Mouse (Mus musculus): Measurements from ENCODE around the gene Rcsd1. TPM values are rescaled to one million over a fixed set of nuclear protein-coding genes. Genes with fewer than 3 reads are reported as not detected.

Gene Rcsd1
- polyA plus RNA-seq, 1 experiment from 2014 or later, result 113 TPM

DNA sequence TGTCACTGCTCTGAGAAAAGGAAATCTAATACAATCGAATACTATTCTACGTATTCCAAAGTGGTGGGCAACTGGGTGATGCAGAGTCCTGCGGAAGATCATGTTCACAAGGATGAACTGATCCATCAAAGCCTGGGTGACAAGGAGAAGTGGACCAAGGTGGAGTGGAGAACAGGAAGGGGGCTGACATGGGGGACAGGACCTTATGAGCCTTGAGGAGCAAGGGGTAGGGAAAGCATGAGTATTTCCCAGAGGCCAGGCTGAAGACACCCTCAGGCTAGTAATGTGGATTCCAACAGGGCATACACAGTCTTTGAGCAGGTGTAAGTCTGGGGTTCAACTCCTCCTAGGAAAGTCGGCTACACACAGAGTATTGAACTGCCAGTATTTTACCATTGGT is 6.9 kb upstream of the Rcsd1 start:
- H3K27me3 ChIP-seq (replicated peaks), result no peaks in the 10 kb centered on the region
- no peak for ATAC-seq (ENCODE audit: insufficient number of reproducible peaks, low FRiP score)
- no peak overlapping the region for H3K4me3 ChIP-seq
- no peak overlapping the region for H3K27ac ChIP-seq (ENCODE audit: poor library complexity, severe bottlenecking)
- peaks cover 29% of the 10 kb centered on the region for H3K4me1 ChIP-seq (replicated peaks)
- WGBS, result 85% methylated on average over 4 of the region's 4 CpGs
- no peaks in the 10 kb centered on the region for H3K36me3 ChIP-seq
- H3K9ac ChIP-seq, result no peak overlapping the region
- no peak overlapping the region for H3K4me2 ChIP-seq
- H3K9me3 ChIP-seq (replicated peaks), result no peaks in the 10 kb centered on the region

DNA sequence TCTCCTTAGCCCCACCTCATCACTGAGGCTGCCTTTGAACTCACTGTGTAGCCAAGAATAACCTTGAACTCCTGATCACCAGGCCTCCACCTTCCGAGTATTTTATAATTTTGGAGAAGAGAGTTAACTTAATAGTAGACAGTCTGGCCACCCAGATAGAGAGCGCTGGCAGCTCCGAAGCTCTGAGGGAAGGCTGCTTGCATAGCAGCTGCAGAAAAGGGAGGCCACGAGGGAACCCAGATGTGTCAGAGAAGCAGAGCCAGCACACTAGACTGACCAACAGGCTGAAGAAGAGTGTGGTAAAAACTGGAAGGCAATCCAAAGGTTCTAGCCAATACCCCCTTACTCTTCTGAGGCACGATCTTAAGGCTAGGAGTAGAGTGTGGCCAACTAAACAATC is 4.2 kb upstream of the Rcsd1 start:
- Histone ChIP-seq H3K9ac (no peak overlapping the region), H3K4me2 (no peak overlapping the region), H3K36me3 (no peaks in the 10 kb centered on the region), H3K27ac (ENCODE audit: poor library complexity, severe bottlenecking) (no peak overlapping the region), H3K4me3 (no peak overlapping the region), H3K4me1 (replicated peaks) (peaks cover 40% of the 10 kb centered on the region), H3K9me3 (replicated peaks) (no peaks in the 10 kb centered on the region), H3K27me3 (replicated peaks) (no peaks in the 10 kb centered on the region)
- WGBS, result 72% methylated on average over 5 of the region's 5 CpGs
- no peak for ATAC-seq (ENCODE audit: insufficient number of reproducible peaks, low FRiP score)

DNA sequence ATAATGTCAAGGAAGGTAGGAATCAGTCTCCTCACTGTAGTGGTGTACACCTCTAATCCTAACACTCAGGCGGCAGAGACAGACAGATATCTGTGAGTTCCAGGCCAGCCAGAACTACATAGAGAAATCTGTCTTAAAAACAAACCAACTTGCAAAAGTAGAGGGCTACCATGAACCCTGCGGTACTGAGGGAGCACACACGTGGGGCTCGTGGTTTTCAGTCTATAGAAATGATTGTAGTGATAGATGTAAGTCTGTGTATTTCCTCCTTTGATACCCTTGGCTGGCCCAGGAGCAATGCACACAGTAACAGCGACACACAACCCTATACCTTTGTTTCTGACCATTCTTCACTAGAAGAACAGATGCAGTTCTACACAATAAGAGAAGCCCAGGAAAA is 2.4 kb upstream of the Rcsd1 start:
- no peak for ATAC-seq (ENCODE audit: insufficient number of reproducible peaks, low FRiP score)
- Histone ChIP-seq H3K9ac (no peak overlapping the region), H3K27ac (ENCODE audit: poor library complexity, severe bottlenecking) (no peak overlapping the region), H3K4me1 (replicated peaks) (peaks cover 27% of the 10 kb centered on the region), H3K27me3 (replicated peaks) (no peaks in the 10 kb centered on the region), H3K4me3 (no peak overlapping the region), H3K36me3 (no peaks in the 10 kb centered on the region), H3K9me3 (replicated peaks) (no peaks in the 10 kb centered on the region), H3K4me2 (no peak overlapping the region)
- 81% methylated on average over 5 of the region's 5 CpGs for WGBS

DNA sequence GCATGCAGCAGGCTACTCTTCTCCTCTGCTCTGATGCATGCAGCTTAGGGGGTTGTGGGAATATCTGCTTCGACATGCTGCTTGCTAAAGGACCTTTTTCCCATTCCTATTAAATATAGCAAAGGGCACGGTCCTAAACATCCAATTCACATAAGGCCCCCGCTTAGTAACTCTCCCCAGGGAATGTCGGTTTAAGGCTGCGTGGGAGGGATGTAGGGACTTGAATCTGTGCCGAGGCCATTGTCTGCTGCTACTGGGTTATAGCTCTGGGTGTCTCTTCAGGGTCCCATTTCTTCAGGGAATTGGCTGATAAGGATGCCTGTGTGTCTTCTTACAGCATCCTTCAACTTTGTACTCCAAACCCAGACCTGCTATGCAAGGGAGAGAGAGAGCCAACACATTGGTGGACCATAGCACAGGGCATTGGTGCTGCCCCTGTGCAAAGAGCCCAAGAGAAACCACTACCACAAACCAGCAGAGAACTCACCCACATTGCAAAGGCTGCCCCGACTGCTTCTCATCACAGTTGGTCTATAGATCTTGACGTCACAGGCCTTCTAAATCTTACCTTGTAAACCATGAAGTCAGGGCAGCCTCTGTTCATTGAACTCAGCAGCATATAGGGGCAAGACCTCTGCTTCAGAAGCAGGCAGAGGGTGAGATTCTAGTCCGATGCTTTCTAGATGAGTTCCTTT is 724 bp downstream of the Rcsd1 start:
- Histone ChIP-seq H3K9me3 (replicated peaks) (no peaks in the 10 kb centered on the region), H3K36me3 (0 out of 2 replicates have a peak, but pooled peaks cover 4% of the 10 kb centered on the region), H3K4me1 (replicated peaks) (peaks cover 51% of the 10 kb centered on the region), H3K4me2 (peak overlapping the region; percentile 90), H3K27ac (ENCODE audit: poor library complexity, severe bottlenecking) (peak overlapping the region; percentile 97), H3K4me3 (peak overlapping the region; percentile 90), H3K27me3 (replicated peaks) (no peaks in the 10 kb centered on the region), H3K9ac (peak overlapping the region; percentile 97; the same call in 1 of the 2 replicates)
- whole genome bisulfite sequencing, result 22% methylated on average over 9 of the region's 9 CpGs
- no peak for ATAC-seq (ENCODE audit: insufficient number of reproducible peaks, low FRiP score)

DNA sequence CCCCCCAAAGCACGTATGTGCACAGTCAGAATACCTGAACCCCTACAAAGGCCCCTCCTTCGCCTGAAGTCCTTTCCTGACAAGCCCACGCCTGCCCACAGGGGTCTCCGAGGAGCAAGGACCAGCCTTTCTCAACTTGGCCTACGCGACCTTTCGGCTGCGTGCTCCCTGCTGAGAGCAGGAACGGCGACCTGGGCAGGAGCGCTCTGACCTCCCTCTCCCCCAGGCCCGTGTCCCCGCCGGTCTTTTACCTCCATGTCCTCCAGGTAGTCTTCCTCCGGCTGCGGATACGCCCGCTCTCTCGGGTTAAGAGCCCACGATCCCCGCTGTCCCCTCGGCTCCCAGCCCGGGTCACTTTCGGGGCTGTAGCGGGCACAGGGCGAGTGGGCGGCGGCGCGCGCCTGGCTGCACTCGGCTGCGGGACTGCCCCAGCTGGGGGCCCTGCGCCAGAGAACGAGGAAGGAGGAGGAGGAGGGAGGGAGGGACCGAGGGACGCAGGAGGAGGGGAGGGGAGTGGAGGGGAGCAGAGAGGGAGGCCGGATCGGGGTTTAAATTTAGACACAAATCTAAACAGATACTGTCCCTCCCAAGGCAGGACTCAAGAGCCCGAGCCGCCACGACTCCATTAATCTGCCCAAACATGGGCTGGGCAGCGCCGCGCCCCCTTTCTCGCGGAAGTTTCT is 1.8 kb downstream of the Rcsd1 start:
- Histone ChIP-seq H3K9ac (peak overlapping the region; percentile 97), H3K4me1 (replicated peaks) (peaks cover 57% of the 10 kb centered on the region), H3K27me3 (replicated peaks) (no peaks in the 10 kb centered on the region), H3K4me2 (peak overlapping the region; percentile 90), H3K27ac (ENCODE audit: poor library complexity, severe bottlenecking) (peak overlapping the region; percentile 97), H3K9me3 (replicated peaks) (no peaks in the 10 kb centered on the region), H3K4me3 (peak overlapping the region; percentile 90), H3K36me3 (0 out of 2 replicates have a peak, but pooled peaks cover 4% of the 10 kb centered on the region)
- WGBS, result under 1% methylated on average over 47 of the region's 47 CpGs
- ATAC-seq (ENCODE audit: insufficient number of reproducible peaks, low FRiP score), result peak; percentile 86

DNA sequence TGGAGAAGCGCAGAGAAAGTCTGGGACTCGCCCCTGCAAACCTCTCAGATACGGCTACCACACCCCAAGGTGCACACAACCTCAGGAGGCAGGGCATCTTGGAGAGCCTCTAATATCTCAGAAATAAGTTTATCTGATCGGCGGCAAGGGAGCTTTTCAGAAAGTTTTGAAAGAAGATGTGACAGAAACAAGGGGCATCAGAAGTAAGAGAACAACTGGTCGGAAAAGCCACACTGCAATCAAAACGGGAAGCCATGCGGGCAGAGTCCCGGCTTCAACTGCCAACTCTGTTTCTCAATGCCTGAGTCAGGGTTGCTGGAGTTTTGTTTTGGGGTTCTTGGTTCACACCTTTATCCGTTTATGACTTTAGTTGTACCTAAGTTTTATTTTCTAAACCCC is 2.3 kb downstream of the Rcsd1 start:
- 4% methylated on average over 10 of the region's 10 CpGs for WGBS
- Histone ChIP-seq H3K4me1 (replicated peaks) (peaks cover 63% of the 10 kb centered on the region), H3K36me3 (0 out of 2 replicates have a peak, but pooled peaks cover 4% of the 10 kb centered on the region), H3K27ac (ENCODE audit: poor library complexity, severe bottlenecking) (peak overlapping the region; percentile 97), H3K4me2 (peak overlapping the region; percentile 90), H3K9ac (peak overlapping the region; percentile 97), H3K4me3 (peak overlapping the region; percentile 90), H3K27me3 (replicated peaks) (no peaks in the 10 kb centered on the region), H3K9me3 (replicated peaks) (no peaks in the 10 kb centered on the region)
- ATAC-seq (ENCODE audit: insufficient number of reproducible peaks, low FRiP score), result no peak

DNA sequence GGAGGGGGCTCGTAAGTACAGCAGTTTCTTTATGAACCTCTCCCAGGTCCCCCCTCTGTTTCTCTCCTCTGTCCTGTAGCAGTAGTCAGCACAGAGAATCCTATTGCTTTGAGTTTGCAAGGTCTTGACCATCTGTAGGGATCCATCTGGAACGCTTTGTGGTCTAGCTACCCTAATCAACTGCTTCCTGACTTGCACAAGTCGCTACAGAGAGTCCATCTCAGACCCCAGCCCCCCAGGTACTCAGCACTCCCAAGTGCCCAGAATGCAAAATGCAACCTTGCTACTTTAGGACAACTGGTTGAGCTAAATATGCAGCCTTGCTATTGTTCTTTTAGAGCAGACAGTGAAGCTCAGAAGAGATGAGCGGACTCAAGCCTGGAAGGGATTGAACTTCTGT is 3.1 kb downstream of the Rcsd1 start:
- H3K36me3 ChIP-seq, result 0 out of 2 replicates have a peak, but pooled peaks cover 4% of the 10 kb centered on the region
- no peak for ATAC-seq (ENCODE audit: insufficient number of reproducible peaks, low FRiP score)
- H3K4me1 ChIP-seq (replicated peaks), result peaks cover 70% of the 10 kb centered on the region
- H3K9ac ChIP-seq, result peak overlapping the region; percentile 97
- no peaks in the 10 kb centered on the region for H3K9me3 ChIP-seq (replicated peaks)
- H3K27me3 ChIP-seq (replicated peaks), result no peaks in the 10 kb centered on the region
- 21% methylated on average over 4 of the region's 4 CpGs for WGBS
- peak overlapping the region; percentile 90 for H3K4me2 ChIP-seq
- peak overlapping the region; percentile 90 for H3K4me3 ChIP-seq
- H3K27ac ChIP-seq (ENCODE audit: poor library complexity, severe bottlenecking), result peak overlapping the region; percentile 97

DNA sequence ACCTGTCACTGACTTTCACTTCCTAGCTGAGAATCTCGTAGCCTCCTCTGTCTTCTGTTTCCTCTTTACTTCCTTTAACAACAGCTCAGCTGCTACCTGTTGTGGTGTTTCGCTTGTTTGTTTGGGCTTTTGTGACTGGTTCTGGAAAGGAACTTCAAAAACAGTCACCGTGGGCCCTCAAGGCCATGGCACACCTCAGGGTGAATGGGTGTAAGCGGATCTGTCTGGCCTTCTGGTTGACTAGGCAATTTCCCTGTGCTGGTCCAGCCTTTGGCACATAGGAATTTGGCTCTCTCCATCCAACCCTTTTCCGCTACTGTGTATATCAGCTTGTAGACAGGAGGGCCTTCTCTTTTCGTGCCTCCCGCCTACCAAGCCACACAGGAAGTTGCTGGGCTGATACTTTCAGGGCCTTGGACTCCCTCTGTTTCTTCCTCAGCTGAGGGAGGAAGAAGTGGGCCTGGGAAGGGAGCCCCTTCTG is 3.6 kb downstream of the Rcsd1 start:
- Histone ChIP-seq H3K27ac (ENCODE audit: poor library complexity, severe bottlenecking) (peak overlapping the region; percentile 97), H3K9ac (peak overlapping the region; percentile 97), H3K4me3 (peak overlapping the region; percentile 90), H3K4me2 (peak overlapping the region; percentile 90), H3K9me3 (replicated peaks) (no peaks in the 10 kb centered on the region), H3K27me3 (replicated peaks) (no peaks in the 10 kb centered on the region), H3K36me3 (0 out of 2 replicates have a peak, but pooled peaks cover 4% of the 10 kb centered on the region), H3K4me1 (replicated peaks) (peaks cover 76% of the 10 kb centered on the region)
- 40% methylated on average over 7 of the region's 7 CpGs for WGBS
- ATAC-seq (ENCODE audit: insufficient number of reproducible peaks, low FRiP score), result no peak

DNA sequence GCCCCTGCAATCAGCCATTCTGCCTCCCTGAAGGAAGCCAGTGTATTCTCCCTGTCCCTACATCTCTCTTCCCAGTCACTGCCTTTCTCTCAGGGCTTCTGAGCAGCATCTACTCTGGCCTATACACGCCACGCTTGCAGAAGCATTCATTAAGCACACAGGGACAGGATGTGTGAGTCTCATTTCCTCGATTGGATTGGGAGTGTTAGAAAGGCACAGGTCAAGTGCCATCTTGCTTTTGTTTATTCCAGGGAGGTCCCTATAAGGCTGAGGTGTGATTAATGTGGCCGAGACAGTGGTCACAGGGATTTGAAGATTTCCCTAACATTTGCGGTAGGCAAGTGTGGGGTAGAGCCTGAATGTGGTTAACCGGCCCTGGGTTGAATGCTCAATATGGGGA is 4.2 kb downstream of the Rcsd1 start:
- no peaks in the 10 kb centered on the region for H3K9me3 ChIP-seq (replicated peaks)
- peak overlapping the region; percentile 97 for H3K27ac ChIP-seq (ENCODE audit: poor library complexity, severe bottlenecking)
- H3K4me1 ChIP-seq (replicated peaks), result peaks cover 81% of the 10 kb centered on the region
- H3K9ac ChIP-seq, result peak overlapping the region; percentile 97
- 41% methylated on average over 6 of the region's 6 CpGs for WGBS
- H3K36me3 ChIP-seq, result 0 out of 2 replicates have a peak, but pooled peaks cover 4% of the 10 kb centered on the region
- H3K27me3 ChIP-seq (replicated peaks), result no peaks in the 10 kb centered on the region
- peak overlapping the region; percentile 90 for H3K4me3 ChIP-seq
- no peak for ATAC-seq (ENCODE audit: insufficient number of reproducible peaks, low FRiP score)
- peak overlapping the region; percentile 90 for H3K4me2 ChIP-seq

DNA sequence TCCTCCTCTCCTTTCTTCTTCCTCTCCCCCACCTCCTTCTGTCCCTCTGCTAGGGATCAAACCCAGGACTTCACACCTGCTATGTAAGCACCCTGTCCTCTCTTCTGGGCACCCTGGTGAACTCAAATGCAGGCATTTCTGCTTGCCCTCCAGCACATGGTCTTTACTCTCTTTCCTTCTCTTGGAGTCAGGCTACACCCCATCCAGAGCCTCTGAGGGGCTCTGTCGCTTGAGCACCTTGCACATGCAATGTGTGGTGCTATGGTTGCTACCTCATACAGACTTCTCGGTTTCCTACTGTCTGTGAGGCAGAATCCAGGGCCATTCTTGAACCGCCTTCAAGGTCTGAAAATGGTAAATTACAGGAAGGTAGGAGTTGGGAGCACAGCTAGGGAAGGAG is 4.7 kb downstream of the Rcsd1 start:
- peak overlapping the region; percentile 97 for H3K27ac ChIP-seq (ENCODE audit: poor library complexity, severe bottlenecking)
- H3K27me3 ChIP-seq (replicated peaks), result no peaks in the 10 kb centered on the region
- peak overlapping the region; percentile 90 for H3K4me3 ChIP-seq
- H3K36me3 ChIP-seq, result 0 out of 2 replicates have a peak, but pooled peaks cover 4% of the 10 kb centered on the region
- ATAC-seq (ENCODE audit: insufficient number of reproducible peaks, low FRiP score), result no peak
- WGBS, result 45% methylated on average over 3 of the region's 3 CpGs
- H3K9me3 ChIP-seq (replicated peaks), result no peaks in the 10 kb centered on the region
- H3K4me2 ChIP-seq, result peak overlapping the region; percentile 90
- peak overlapping the region; percentile 97 for H3K9ac ChIP-seq
- peaks cover 83% of the 10 kb centered on the region for H3K4me1 ChIP-seq (replicated peaks)

Data from heart, embryonic 12.5 days (tissue).